Mouse (Mus musculus): ENCODE data around the gene Sgip1.

The Sgip1 gene

DNA sequence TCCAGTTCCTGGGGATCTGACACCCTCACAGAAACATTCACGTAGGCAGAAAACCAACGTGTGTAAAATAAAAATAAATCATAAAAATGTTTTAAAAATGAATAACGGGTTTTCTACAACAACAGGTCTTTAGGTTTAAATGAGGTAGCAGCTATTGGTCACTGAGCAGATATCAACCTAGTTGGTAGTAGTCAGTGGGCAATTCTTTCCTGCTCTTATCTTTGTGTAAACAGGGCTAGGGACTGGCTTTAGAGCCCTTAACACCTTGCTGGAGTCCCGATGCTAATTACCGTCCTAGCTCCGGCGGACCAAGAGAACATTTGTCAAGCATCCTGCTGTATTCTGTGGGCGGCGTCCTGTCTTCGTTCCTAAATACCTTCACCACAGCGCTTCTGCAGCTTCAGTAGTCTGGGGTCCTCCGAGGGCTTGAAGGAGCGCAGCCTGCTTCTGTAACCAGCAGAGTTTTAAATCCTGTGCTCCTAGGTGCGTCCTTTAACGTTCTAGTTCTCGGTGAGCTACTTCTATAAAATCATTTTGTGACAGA, 236.8 kb downstream of the Sgip1 start:
- no peak for DNase-seq (ENCODE audit: low spot score)

- no peak for DNase-seq (ENCODE audit: low spot score)
These were observed 237.3 kb downstream of the Sgip1 start, which contains the start of gene Tctex1d1 for GRCm38 (mm10) chr4:102978440-102978839. Gene Tctex1d1 (plus strand): TSS chr4:102978606.

DNA sequence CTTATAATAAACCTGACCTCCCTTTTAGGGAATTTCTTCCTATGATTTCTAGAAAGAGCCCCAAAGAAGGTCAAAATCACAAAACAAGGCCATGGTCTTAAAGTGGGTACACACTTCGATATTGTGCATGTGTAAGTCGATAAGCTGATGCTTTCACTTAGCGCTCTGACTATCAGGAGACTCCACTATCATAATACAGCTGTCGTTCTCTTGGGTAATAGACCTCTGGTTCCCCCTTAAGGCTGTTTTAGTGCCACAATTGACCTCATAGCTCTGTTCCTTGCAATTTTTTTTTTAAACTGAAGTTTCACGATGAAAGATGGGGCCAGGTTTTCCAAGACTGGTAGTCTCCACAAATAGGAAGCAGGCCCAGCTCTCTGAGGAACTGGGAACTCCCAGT, 238.3 kb downstream of the Sgip1 start:
- DNase-seq (ENCODE audit: low spot score), result no peak

GRCm38 (mm10) chr4:102981709-102982108, 240.6 kb downstream of the Sgip1 start:
- no peak for DNase-seq (ENCODE audit: low spot score)

- DNase-seq (ENCODE audit: low spot score), result peak; percentile 24
These were observed 245.1 kb downstream of the Sgip1 start for GRCm38 (mm10) chr4:102986173-102986572.

GRCm38 (mm10) chr4:102986917-102987316, 245.8 kb downstream of the Sgip1 start:
- DNase-seq (ENCODE audit: low spot score), result peak; percentile 51

DNA sequence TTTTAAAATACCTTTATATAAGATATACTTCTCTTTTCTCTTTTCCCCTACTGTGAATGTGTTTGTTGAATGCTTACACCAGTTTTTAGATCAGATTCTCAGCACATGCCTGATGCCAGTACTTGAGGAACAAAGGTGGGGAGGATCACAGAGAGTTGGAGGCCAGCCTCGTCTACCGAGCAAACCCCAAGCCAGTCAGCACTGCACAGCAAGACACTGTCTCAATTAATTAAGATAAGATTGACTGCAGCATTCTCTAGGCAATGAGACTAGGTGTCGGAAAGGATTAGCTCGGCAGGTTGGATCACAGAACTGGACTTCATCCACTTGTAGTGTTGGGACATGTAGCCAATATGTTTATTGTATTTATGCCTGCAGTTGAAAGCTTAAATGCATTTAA, 246.2 kb downstream of the Sgip1 start:
- no peak for DNase-seq (ENCODE audit: low spot score)

DNA sequence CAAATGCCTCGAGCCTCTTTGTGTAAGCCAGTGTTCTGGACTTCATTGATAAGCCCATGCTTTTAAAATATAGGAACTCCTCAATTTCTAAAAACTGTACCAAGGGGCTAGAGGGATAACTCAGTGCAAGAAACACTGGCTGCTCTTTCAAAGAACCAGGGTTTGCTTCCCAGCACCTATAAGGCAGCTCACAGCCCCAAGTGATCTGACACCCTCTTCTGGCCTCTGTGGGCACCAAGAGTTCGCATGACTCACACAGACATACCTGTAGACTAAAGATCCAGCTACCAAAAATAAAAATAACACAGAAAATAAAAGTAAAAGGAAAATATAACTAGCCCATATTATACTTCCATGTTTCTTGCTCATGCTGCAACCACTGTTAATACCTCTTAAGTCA, 246.7 kb downstream of the Sgip1 start:
- DNase-seq (ENCODE audit: low spot score), result no peak

- no peak for DNase-seq (ENCODE audit: low spot score)
These were observed 247.4 kb downstream of the Sgip1 start for GRCm38 (mm10) chr4:102988526-102988925.

DNA sequence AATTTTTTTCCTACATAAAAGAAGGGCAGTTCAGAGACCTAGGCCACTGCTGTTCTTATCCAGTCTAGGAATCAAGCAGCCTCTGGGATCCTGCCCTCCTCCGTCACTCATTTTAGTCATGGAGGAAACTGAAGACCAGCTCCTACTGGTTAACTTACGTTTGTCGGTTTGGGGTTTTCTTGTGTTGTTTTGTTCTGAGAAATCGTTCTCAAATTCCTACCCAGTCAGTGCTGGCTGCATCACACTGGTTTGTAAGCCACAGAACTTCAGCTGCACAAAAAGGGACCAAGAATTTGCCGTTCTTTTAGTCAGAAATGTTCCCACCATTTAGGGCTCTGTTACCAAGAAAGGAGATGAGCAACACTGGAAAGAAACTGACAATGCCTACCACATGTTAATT, 248.3 kb downstream of the Sgip1 start:
- no peak for DNase-seq (ENCODE audit: low spot score)

DNA sequence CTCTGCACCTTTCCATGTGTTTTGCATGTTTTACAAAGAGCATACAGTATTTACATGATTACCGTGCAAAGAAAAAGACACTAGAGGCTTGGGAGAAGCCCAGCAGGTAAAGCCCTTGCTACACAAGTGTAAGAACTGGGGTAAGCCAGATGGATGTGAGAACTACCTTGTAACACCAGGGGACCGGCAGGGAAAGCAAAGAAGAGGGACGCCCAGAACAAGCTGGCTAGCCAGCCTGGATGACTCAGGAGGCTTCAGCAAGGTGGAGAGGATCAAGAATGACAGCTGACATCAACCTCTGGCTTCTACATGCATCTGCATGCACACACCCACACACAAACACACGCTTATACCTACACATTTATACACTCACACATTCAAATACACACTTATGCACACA, 248.9 kb downstream of the Sgip1 start:
- no peak for DNase-seq (ENCODE audit: low spot score)

DNA sequence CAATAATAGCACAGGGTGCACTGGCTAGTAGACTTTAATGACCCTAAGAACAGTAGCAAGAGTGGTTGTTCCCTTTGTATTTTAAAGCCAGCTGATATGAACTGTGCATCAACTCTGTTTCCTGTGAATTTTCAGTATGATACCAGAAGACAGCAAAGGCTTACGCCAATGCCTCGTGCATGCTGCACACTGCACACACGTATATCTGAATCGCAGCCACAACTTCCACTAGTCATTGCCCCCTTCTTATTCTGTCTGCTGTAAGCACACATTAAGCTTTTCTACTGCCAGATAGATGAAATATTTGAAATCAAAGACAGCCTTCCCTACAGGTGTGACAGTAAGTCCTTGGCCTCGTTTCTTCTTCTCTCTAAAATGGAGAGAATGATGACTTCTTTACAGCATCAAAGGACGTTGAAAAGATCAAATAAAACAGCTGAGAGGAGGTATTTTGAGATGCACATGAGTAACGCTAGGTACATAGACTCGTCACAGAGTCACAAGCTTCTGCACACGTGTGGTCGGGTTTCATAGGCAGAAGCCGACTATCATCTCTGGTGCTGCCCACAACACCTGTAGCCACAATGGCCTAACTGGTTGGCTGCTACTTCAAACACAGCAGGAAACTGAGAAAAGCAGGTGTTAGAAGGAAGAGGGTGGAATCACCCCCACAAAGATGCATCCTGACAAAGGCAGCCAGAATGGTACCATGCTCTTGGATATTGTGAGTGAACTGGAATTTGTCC, 249.7 kb downstream of the Sgip1 start:
- no peak for DNase-seq (ENCODE audit: low spot score)

GRCm38 (mm10) chr4:102991685-102992084, 250.6 kb downstream of the Sgip1 start:
- DNase-seq (ENCODE audit: low spot score), result no peak

GRCm38 (mm10) chr4:103004681-103005080, 263.6 kb downstream of the Sgip1 start:
- DNase-seq (ENCODE audit: low spot score), result no peak

DNA sequence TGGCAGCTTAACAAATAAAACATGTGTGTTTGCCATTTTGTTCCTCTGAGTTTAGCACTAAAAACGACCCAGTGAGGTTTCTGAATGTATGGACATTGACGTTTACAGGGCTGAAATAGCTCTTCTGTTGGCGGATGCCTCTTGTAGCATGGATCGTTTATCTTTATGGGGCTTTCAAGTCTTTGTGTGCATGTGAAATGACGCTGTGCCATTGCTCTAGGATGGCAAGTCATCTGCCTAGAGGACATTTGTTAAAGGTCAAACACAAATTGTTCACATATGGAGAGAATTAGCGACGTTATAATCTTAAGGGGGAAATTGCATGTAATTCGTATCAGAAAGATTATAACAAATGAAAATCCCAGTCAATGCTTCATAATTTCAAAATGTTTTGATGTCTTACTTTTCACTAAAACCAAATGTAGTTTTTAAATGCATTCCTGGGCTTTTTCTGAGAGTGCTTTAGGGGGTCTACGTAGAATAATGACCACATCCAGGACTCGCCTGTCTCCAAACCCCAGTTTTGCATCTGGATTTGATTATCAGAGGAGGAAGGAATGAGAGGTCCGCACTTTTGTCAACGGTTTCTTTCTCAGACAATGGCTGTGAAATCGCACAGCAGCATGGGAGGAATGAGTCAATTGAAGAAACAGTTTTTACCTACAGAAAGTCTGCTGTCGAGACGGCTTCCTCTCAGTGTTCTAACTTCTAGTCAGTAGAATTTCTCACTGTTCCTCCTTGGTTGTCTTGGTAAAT, 264.3 kb downstream of the Sgip1 start:
- DNase-seq (ENCODE audit: low spot score), result no peak

- DNase-seq (ENCODE audit: low spot score), result no peak
These were observed 265.2 kb downstream of the Sgip1 start for GRCm38 (mm10) chr4:103006266-103006665.

- DNase-seq (ENCODE audit: low spot score), result no peak
These were observed 265.9 kb downstream of the Sgip1 start for GRCm38 (mm10) chr4:103006943-103007418.

- DNase-seq (ENCODE audit: low spot score), result no peak
These were observed 269.6 kb downstream of the Sgip1 start for GRCm38 (mm10) chr4:103010734-103011133.

GRCm38 (mm10) chr4:103011823-103012222, 270.7 kb downstream of the Sgip1 start:
- no peak for DNase-seq (ENCODE audit: low spot score)

DNA sequence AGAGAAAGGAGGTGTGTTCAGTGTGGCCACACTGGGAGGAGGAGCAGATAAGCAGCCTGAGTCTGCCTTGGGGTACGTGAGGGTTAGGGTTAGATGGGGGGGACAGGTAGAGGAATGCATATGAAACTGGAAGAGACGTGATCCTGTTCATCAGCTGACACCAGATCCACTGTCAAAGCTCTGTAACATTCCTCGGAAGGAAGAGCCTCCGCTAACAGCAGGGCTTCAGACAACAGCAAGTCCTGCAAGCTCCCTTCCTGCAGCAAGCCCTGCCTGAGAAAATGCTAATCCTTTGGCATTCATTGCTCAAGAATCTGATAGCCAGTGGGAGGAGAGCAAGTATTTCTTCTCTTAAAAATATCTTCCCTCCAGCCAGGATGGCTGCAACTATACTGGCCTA, 272.4 kb downstream of the Sgip1 start:
- DNase-seq (ENCODE audit: low spot score), result no peak
